Mouse (Mus musculus) limb, embryonic 14.5 days (tissue): ENCODE results near the gene Fxn. TPM values are rescaled to one million over a fixed set of nuclear protein-coding genes. Genes with fewer than 3 reads are reported as not detected.

ENCODE experiments used
- ATAC-seq: fragments of 200-750 bp; cut with Nextera tagmentation; 2 replicates; pipeline ENCODE4 v1.8.0; 2017; ENCODE audit warnings: low read depth, moderate number of reproducible peaks, moderate TSS enrichment; ENCODE audit not compliant: low FRiP score
- DNase-seq: peaks from one replicate; pipeline ENCODE4 v3.0.0-alpha.2; 2015; ENCODE audit warnings: low spot score
- H3K27ac ChIP-seq: fragments of 300-500 bp; sonication (generic); replicated peaks from 2 replicates; pipeline ENCODE4 v1.5.1; 2014; ENCODE audit warnings: low read depth, mild to moderate bottlenecking, low read length, moderate library complexity, mixed read lengths
- H3K27me3 ChIP-seq: fragments of 300-500 bp; sonication (generic); 2 replicates; pipeline ENCODE4 v1.6.1; 2014; ENCODE audit warnings: low read length, mixed read lengths; ENCODE audit not compliant: control insufficient read depth, insufficient read depth
- H3K36me3 ChIP-seq: fragments of 300-500 bp; sonication (generic); 2 replicates; pipeline ENCODE4 v1.6.1; 2014; ENCODE audit warnings: mild to moderate bottlenecking, low read length, moderate library complexity, mixed read lengths; ENCODE audit not compliant: control insufficient read depth, insufficient read depth
- H3K4me1 ChIP-seq: fragments of 300-500 bp; sonication (generic); 2 replicates; pipeline ENCODE4 v1.6.1; 2014; ENCODE audit warnings: antibody characterized with exemption, low read length, mixed read lengths; ENCODE audit not compliant: control insufficient read depth, insufficient read depth
- H3K4me2 ChIP-seq: fragments of 300-500 bp; sonication (generic); replicated peaks from 2 replicates; pipeline ENCODE4 v1.6.1; 2014; ENCODE audit warnings: low read depth, mild to moderate bottlenecking, low read length, moderate library complexity; ENCODE audit not compliant: severe bottlenecking
- H3K4me3 ChIP-seq: fragments of 300-500 bp; sonication (generic); replicated peaks from 2 replicates; pipeline ENCODE4 v1.5.1; 2014; ENCODE audit warnings: low read length
- H3K9ac ChIP-seq: fragments of 300-500 bp; sonication (generic); 2 replicates; pipeline ENCODE4 v1.6.1; 2014; ENCODE audit warnings: mild to moderate bottlenecking, low read depth, low read length, moderate library complexity; ENCODE audit not compliant: severe bottlenecking
- H3K9me3 ChIP-seq: fragments of 300-500 bp; sonication (generic); 2 replicates; pipeline ENCODE4 v1.6.1; 2016; ENCODE audit warnings: low read length; ENCODE audit not compliant: control insufficient read depth
- POLR2A ChIP-seq: fragments of 200-500 bp; IDR thresholded peaks from 2 replicates; pipeline ENCODE4 v1.8.0; 2012; ENCODE audit warnings: inconsistent platforms, mild to moderate bottlenecking, moderate library complexity, borderline replicate concordance; ENCODE audit not compliant: insufficient read depth, insufficient read length; ENCODE audit errors: extremely low read depth
- WGBS: fragments of 180-500 bp; shearing (Covaris S2); extraction: QIAGEN DNeasy Blood & Tissue Kit; methylation state at CpG from one replicate; pipeline ENCODE4 v1.1.7; 2014; 5-methylcytosine and 5-hydroxymethylcytosine counted together
- polyA plus RNA-seq, 2 experiments: library from polyadenylated mRNA; depleted of rRNA in 1 of 2; stranded (reverse) in 1 of 2; unstranded in 1 of 2; fragments of >200 nt; fragmentation: Nextera tagmentation in 1 of 2; extraction: Ambion mirVana in 1 of 2; gene quantifications; 2 replicates each; pipeline versions ENCODE4 v1.2.1 to v1.2.3; 2012 to 2014

Fxn gene
- polyA plus RNA-seq, 2 experiments, result 24.1 to 43.5 TPM

DNA sequence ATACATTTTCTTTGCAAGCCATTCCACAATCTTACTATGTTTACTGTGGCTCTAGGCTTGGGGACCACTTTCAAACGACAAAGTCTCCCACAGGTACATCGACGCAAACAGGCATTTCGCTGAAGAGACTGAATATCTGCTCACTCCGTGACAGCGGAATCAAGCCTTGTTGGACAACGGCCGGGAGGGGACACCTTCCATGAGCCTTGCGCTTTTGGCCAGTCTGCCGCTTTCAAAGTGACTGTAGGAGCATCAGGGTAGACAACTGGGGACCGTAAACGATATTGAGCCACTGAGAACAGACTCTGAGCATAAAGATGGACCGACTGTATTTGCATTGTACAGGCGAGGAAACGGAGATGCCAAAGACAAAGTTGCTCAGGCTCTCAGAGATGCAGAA is 1.5 kb downstream of the Fxn start:
- DNase-seq (no peak), ATAC-seq (no peak)
- H3K9me3 ChIP-seq, result no peaks in the 10 kb centered on the region
- 81% methylated on average over 15 of the region's 15 CpGs for WGBS
- H3K4me3 ChIP-seq, result peak overlapping the region; percentile 71; the same call in 1 of the 2 replicates
- peaks cover 5% of the 10 kb centered on the region for H3K4me1 ChIP-seq
- no peak overlapping the region for H3K27ac ChIP-seq
- H3K9ac ChIP-seq, result peak overlapping the region; percentile 83; the same call in 1 of the 2 replicates
- peak overlapping the region; percentile 93 for H3K4me2 ChIP-seq
- no peak for TF ChIP-seq POLR2A
- peaks cover 9% of the 10 kb centered on the region for H3K36me3 ChIP-seq
- no peaks in the 10 kb centered on the region for H3K27me3 ChIP-seq

DNA sequence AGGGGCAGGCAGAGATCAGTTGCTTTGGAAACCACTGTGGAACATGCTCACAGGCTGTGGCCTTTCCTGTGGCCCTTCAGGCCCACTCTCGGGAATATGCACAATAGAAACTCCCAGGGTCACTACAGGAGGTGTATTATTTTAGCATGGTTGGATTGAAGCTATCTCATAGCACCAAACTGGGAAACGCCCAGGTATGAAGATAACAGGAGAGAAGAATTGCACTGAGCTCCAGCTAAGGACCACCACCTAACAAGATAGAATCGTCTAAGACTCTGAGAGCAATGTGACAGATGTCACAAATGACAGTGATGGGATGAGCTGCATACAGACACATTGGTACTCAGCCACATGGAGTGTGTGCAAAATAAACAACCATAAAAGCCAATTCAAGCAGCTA is 6.1 kb downstream of the Fxn start:
- WGBS, result 82% methylated on average over 3 of the region's 3 CpGs
- ATAC-seq, result no peak

DNA sequence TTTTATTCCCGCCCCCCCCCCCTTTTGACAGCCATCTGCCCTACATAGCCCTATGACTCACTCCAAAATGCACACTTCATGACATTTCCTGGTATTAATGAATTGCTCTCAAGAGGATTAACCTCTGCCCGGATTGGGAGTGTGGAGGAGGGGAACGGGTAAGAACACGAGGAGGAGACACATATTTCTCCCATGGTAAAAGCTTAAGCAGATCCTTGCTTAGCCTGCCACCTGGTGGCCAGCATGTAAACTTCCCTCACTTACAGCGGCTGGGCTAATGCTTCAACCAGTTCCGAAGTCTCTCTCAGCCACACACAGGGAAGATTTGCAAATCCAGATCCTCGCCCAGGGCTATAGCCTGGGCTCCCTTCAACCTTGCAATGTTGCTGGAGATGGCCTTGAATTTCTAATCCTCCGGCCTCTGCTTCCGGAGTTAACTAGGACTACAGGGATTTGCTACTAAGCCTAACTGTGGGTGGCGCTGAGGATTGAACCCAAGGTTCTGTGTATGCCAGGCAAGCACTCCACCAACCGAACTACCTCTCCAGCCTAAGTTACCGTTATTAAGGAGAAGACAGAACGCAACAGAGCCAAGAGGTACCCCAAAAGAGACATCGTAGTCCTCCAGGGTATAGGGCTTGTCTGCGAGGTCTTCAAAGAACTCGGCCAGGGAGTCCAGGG is 8.5 kb downstream of the Fxn start:
- no peak overlapping the region for H3K27ac ChIP-seq
- 48% methylated on average over 16 of the region's 16 CpGs for whole genome bisulfite sequencing
- H3K4me2 ChIP-seq, result peak overlapping the region; percentile 33
- TF ChIP-seq POLR2A, result no peak
- ATAC-seq (peak; percentile 86), DNase-seq (peak; percentile 79)
- no peak overlapping the region for H3K4me3 ChIP-seq
- H3K27me3 ChIP-seq, result no peaks in the 10 kb centered on the region
- no peaks in the 10 kb centered on the region for H3K9me3 ChIP-seq
- H3K9ac ChIP-seq, result no peak overlapping the region; the same call in 1 of the 2 replicates
- 0 out of 2 replicates have a peak, but pooled peaks cover 4% of the 10 kb centered on the region for H3K4me1 ChIP-seq
- H3K36me3 ChIP-seq, result peaks cover 12% of the 10 kb centered on the region

More for the DNA sequence above, 6.1 kb downstream of the Fxn start:
- no peak overlapping the region for H3K4me3 ChIP-seq
- H3K9ac ChIP-seq, result no peak overlapping the region
- no peaks in the 10 kb centered on the region for H3K27me3 ChIP-seq
- no peak overlapping the region for H3K4me2 ChIP-seq
- no peak for DNase-seq
- H3K36me3 ChIP-seq, result peaks cover 9% of the 10 kb centered on the region
- H3K4me1 ChIP-seq, result peaks cover 9% of the 10 kb centered on the region
- no peak overlapping the region for H3K27ac ChIP-seq
- no peaks in the 10 kb centered on the region for H3K9me3 ChIP-seq
- no peak for TF ChIP-seq POLR2A

DNA sequence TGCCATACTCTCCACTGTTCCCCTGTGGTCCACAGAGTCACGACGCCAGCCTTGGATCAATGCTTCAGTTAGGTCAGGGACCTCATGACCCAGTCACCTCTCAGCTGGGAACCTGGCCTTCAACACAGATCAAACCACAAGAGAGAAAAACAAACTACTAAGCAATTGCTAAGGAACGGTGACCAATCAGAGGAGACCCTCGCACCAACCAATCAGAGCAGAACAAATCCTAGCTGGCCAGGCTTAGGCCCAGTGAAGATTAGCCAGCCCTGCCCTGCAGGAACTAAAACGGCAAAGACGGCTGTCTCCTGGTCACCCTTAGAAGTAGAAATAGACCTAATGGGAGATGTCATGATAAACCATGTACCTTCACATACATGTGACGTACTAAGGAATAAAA is 9.1 kb downstream of the Fxn start:
- ATAC-seq (peak; percentile 56; the same call in 1 of the 2 replicates), DNase-seq (no peak)
- no peak overlapping the region for H3K9ac ChIP-seq
- 0 out of 2 replicates have a peak, but pooled peaks cover 4% of the 10 kb centered on the region for H3K4me1 ChIP-seq
- H3K36me3 ChIP-seq, result peaks cover 15% of the 10 kb centered on the region
- no peaks in the 10 kb centered on the region for H3K9me3 ChIP-seq
- 55% methylated on average over 7 of the region's 7 CpGs for WGBS
- no peaks in the 10 kb centered on the region for H3K27me3 ChIP-seq
- H3K27ac ChIP-seq, result no peak overlapping the region
- H3K4me3 ChIP-seq, result no peak overlapping the region
- no peak for TF ChIP-seq POLR2A
- H3K4me2 ChIP-seq, result peak overlapping the region; percentile 33

DNA sequence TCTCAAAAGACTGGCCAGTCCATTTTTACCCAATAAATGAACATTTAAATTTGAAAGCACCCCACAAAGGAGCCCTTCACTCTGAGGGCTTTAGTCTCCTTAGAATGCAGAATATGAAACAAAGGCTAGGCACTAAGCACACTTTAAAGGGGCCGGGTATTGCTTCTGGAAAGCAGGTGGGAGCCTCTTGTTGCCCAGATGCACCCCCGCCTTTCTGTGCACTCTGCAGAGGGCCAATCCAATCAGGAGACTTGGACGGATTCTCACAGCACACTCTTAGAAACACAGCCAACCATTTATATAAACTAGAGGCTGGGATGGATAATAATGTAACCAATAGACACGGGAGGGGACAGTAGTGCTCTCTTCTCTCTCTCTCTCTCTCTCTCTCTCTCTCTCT is 11.9 kb downstream of the Fxn start:
- Histone ChIP-seq H3K4me2 (no peak overlapping the region), H3K4me1 (0 out of 2 replicates have a peak, but pooled peaks cover 4% of the 10 kb centered on the region), H3K9ac (no peak overlapping the region), H3K27ac (no peak overlapping the region), H3K27me3 (no peaks in the 10 kb centered on the region), H3K36me3 (peaks cover 22% of the 10 kb centered on the region; the same call in 1 of the 2 replicates), H3K9me3 (no peaks in the 10 kb centered on the region), H3K4me3 (no peak overlapping the region)
- DNase-seq (no peak), ATAC-seq (no peak)
- no peak for TF ChIP-seq POLR2A
- 73% methylated on average over 4 of the region's 4 CpGs for WGBS
